ENCODE assay signal across 8 mouse cellular contexts in genomic region chr2:174126522-174127375, GRCm38 (mm10). TPM values are rescaled to one million over a fixed set of nuclear protein-coding genes. Genes with fewer than 3 reads are reported as not detected.
A peak's percentile ranks its signal among the peaks of the same experiment; 100 is the strongest.
DNase-seq lines count a peak whose midpoint lies in the region; ATAC-seq and TF ChIP-seq lines count a peak whose summit lies in the region.

No protein-coding gene starts in this region.

- 0 out of 2 replicates have a peak overlapping the region, but pooled peaks have one; percentile 21 for H3K27ac ChIP-seq in forebrain, embryonic 14.5 days (ENCODE audit: low read depth, low read length)
- peak overlapping the region; percentile 47; the same call in 1 of the 2 replicates for H3K27ac ChIP-seq in hindbrain, embryonic 16.5 days (ENCODE audit: low read depth, low read length)
- H3K27ac ChIP-seq in midbrain, postnatal 0 days (ENCODE audit: low read depth, low read length) = 0 out of 2 replicates have a peak overlapping the region, but pooled peaks have one; percentile 32

- H3K9me3 ChIP-seq in forebrain, embryonic 14.5 days (replicated peaks; ENCODE audit: control insufficient read depth, low read length) = no peaks in the 10 kb centered on the region; the same call in 1 of the 2 replicates
- no peaks in the 10 kb centered on the region; the same call in none of the 2 replicates for H3K9me3 ChIP-seq in hindbrain, embryonic 16.5 days (ENCODE audit: control insufficient read depth, low read length)
- no peaks in the 10 kb centered on the region for H3K9me3 ChIP-seq in midbrain, postnatal 0 days (ENCODE audit: low read length)

- WGBS in forebrain, embryonic 14.5 days = 10% methylated on average over 18 of the region's 21 CpGs
- WGBS in hindbrain, embryonic 16.5 days = 10% methylated on average over 20 of the region's 21 CpGs
- 6% methylated on average over 18 of the region's 21 CpGs for WGBS in midbrain, postnatal 0 days

- no peak overlapping the region for H3K4me3 ChIP-seq in forebrain, embryonic 14.5 days (ENCODE audit: low read depth, low read length)
- H3K4me3 ChIP-seq in hindbrain, embryonic 16.5 days (ENCODE audit: low read length) = peak overlapping the region; percentile 8
- no peak overlapping the region for H3K4me3 ChIP-seq in midbrain, postnatal 0 days (ENCODE audit: low read depth, low read length)

- ATAC-seq in forebrain, embryonic 14.5 days = peak; percentile 88
- ATAC-seq in hindbrain, embryonic 16.5 days = peak; percentile 79
- ATAC-seq in midbrain, postnatal 0 days (ENCODE audit: low FRiP score) = peak; percentile 90

- H3K27me3 ChIP-seq in forebrain, embryonic 14.5 days (replicated peaks; ENCODE audit: control insufficient read depth, insufficient read depth, low read length) = no peaks in the 10 kb centered on the region
- H3K27me3 ChIP-seq in hindbrain, embryonic 16.5 days (replicated peaks; ENCODE audit: control insufficient read depth, insufficient read depth, low read length) = no peaks in the 10 kb centered on the region
- no peaks in the 10 kb centered on the region for H3K27me3 ChIP-seq in midbrain, postnatal 0 days (ENCODE audit: insufficient read depth, low read length)

- DNase-seq in CD4-positive helper T cell, adult 2 months (ENCODE audit: low read depth, low spot score) = peak; percentile 22
- DNase-seq in MN1 (ENCODE audit: low spot score) = peak; percentile 91
- peak; percentile 83 for DNase-seq in forebrain, embryonic 14.5 days (ENCODE audit: low spot score)
- DNase-seq in left cerebral cortex, postnatal 14 days (ENCODE audit: low spot score in 2 of 2) = peak; percentile 82 to 96
- peak; percentile 81 for DNase-seq in midbrain, postnatal 0 days (ENCODE audit: low spot score)
- peak; percentile 50 to 68 for DNase-seq in thymus, postnatal 36 days
- no peak for DNase-seq in ovary, postnatal 10 days (ENCODE audit: low spot score)

- H3K4me2 ChIP-seq in forebrain, embryonic 14.5 days (ENCODE audit: low read length) = peak overlapping the region; percentile 41
- peak overlapping the region; percentile 50 for H3K4me2 ChIP-seq in hindbrain, embryonic 16.5 days (ENCODE audit: low read length)
- peak overlapping the region; percentile 23 for H3K4me2 ChIP-seq in midbrain, postnatal 0 days (ENCODE audit: low read depth, low read length, poor library complexity, severe bottlenecking)

- peaks cover 17% of the 10 kb centered on the region; the same call in 1 of the 2 replicates for H3K36me3 ChIP-seq in forebrain, embryonic 14.5 days (ENCODE audit: control insufficient read depth, insufficient read depth, low read length)
- peaks cover 9% of the 10 kb centered on the region; the same call in 1 of the 2 replicates for H3K36me3 ChIP-seq in hindbrain, embryonic 16.5 days (ENCODE audit: control insufficient read depth, insufficient read depth, low read length)
- peaks cover 6% of the 10 kb centered on the region; the same call in 1 of the 2 replicates for H3K36me3 ChIP-seq in midbrain, postnatal 0 days (ENCODE audit: insufficient read depth, low read length)

- peak overlapping the region; percentile 17; the same call in 1 of the 2 replicates for H3K9ac ChIP-seq in forebrain, embryonic 14.5 days (ENCODE audit: low read length)
- H3K9ac ChIP-seq in hindbrain, embryonic 16.5 days (ENCODE audit: low read depth, low read length) = peak overlapping the region; percentile 24; the same call in 1 of the 2 replicates
- H3K9ac ChIP-seq in midbrain, postnatal 0 days (replicated peaks; ENCODE audit: low read length, poor library complexity, severe bottlenecking) = no peak overlapping the region; the same call in 1 of the 2 replicates

- no peak for TF ChIP-seq CTCF in midbrain, postnatal 0 days (IDR thresholded peaks at IDR 0.05)

- intact Hi-C loops in left cerebral cortex, postnatal 14 days (cut with DNase I) = no loop called here

- peaks cover 10% of the 10 kb centered on the region; the same call in 1 of the 2 replicates for H3K4me1 ChIP-seq in forebrain, embryonic 14.5 days (ENCODE audit: control insufficient read depth, insufficient read depth, low read length)
- H3K4me1 ChIP-seq in hindbrain, embryonic 16.5 days (ENCODE audit: control insufficient read depth, insufficient read depth, low read depth, low read length) = peaks cover 10% of the 10 kb centered on the region
- H3K4me1 ChIP-seq in midbrain, postnatal 0 days (ENCODE audit: insufficient read depth, low read length) = no peaks in the 10 kb centered on the region

RNA-seq across cellular contexts. Expression of gene Npepl1, which starts 16.6 kb away (rescaled TPM):
- 20.3 and 20.6 TPM in 2 replicates for polyA plus RNA-seq in forebrain, embryonic 14.5 days (2014; fragmentation: Nextera tagmentation; extraction: Ambion mirVana)
- polyA plus RNA-seq in hindbrain, embryonic 16.5 days (2015; fragmentation: Nextera tagmentation; extraction: Ambion mirVana) = 15.2 and 18.1 TPM in 2 replicates
- total RNA-seq in left cerebral cortex, postnatal 14 days (2021) = 10 to 100 TPM; 12.2 to 14.1 TPM
- 17.4 and 22.7 TPM in 2 replicates for total RNA-seq in midbrain, postnatal 0 days (2014; rRNA removed)
- 14.5 and 15.7 TPM in 2 replicates for polyA plus RNA-seq in midbrain, postnatal 0 days (2015; fragmentation: Nextera tagmentation; extraction: Ambion mirVana)

RNA-seq across cellular contexts. Expression of gene Stx16, which starts 50.6 kb away (rescaled TPM):
- 9.1 and 9.2 TPM in 2 replicates for polyA plus RNA-seq in forebrain, embryonic 14.5 days (2014; fragmentation: Nextera tagmentation; extraction: Ambion mirVana)
- 11.2 and 12.1 TPM in 2 replicates for polyA plus RNA-seq in hindbrain, embryonic 16.5 days (2015; fragmentation: Nextera tagmentation; extraction: Ambion mirVana)
- total RNA-seq in left cerebral cortex, postnatal 14 days (2021) = 10 to 100 TPM; 40.2 to 41.2 TPM
- total RNA-seq in midbrain, postnatal 0 days (2014; rRNA removed) = 35.4 and 38.8 TPM in 2 replicates
- polyA plus RNA-seq in midbrain, postnatal 0 days (2015; fragmentation: Nextera tagmentation; extraction: Ambion mirVana) = 9.7 and 10.5 TPM in 2 replicates
